Mouse (Mus musculus) liver, embryonic 14.5 days (tissue): ENCODE results near the gene Oaf.

ENCODE experiments used
- CTCF ChIP-seq: IDR thresholded peaks from 2 replicates; pipeline ENCODE4 v1.5.1; 2016; ENCODE audit warnings: antibody characterized with exemption, low read depth, control low read depth
- EP300 ChIP-seq: IDR thresholded peaks from 2 replicates; pipeline ENCODE4 v1.6.1; 2016; ENCODE audit warnings: antibody characterized with exemption, low read depth

- no peak for TF ChIP-seq CTCF
- TF ChIP-seq EP300 = no peak
Observed at GRCm38 (mm10) chr9:43238167-43238566, 1.5 kb downstream of the Oaf start.
